Mouse (Mus musculus) splenic B cell, adult 2 months (primary cell): ENCODE measurements around the gene 2210011C24Rik.
"Not testable (repeated sequence)": the region's sequence is repeated elsewhere in the genome, so short reads cannot be mapped to it uniquely, and the experiment has no call there.

Source experiments
- DNase-seq: peaks from one replicate; pipeline ENCODE4 v3.0.0-alpha.2; 2011; ENCODE audit warnings: low read depth, low spot score
- H3K27me3 ChIP-seq: 2 replicates; pipeline ENCODE4 v1.6.1; 2012; ENCODE audit warnings: mild to moderate bottlenecking, low read length, moderate library complexity, mixed read lengths; ENCODE audit not compliant: control insufficient read depth, poor library complexity, insufficient read depth, severe bottlenecking
- H3K36me3 ChIP-seq: 2 replicates; pipeline ENCODE4 v1.6.1; 2012; ENCODE audit warnings: mild to moderate bottlenecking, low read length, moderate library complexity, mixed read lengths; ENCODE audit not compliant: control insufficient read depth, poor library complexity, insufficient read depth, severe bottlenecking

The 2210011C24Rik gene

DNA sequence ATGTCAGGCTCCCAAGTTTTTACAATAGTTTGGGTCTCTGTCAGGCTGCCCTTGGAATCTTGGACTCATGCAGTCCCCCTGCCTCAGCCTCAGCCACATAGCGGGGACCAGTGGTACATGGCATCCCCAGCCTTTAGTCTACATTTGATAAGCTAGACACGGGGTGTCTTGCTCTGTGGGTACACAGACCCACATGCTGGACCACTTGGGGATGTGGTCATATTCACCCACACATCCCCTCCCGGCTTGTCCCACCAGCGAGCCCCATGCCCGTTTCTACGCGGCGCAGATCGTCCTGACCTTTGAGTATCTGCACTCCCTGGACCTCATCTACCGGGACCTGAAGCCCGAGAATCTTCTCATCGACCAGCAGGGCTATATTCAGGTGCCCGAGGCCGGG is 21.8 kb downstream of the 2210011C24Rik start:
- no peak for DNase-seq
- H3K36me3 ChIP-seq = peaks cover 10% of the 10 kb centered on the region; the same call in 1 of the 2 replicates
- no peaks in the 10 kb centered on the region for H3K27me3 ChIP-seq

DNA sequence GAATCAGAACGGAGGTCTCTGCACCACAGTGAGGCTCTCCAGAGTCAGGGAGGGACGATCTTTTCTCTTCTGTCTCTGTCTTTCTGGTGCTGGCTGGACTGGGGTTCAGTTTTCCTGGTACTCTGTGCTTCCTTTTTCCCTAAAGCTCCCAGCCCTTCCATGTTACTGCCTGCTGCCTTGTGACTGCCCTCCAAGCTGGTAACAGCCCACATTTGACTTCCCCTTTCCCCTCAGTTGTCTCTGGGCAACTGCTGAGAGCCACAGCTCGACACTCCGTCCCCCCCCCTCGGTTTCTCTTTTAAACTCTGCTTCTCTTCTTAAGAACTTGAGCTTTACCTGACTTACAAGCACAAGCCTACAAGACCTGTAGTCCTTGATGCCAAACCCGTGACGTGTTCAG is 22.7 kb downstream of the 2210011C24Rik start:
- peaks cover 12% of the 10 kb centered on the region; the same call in 1 of the 2 replicates for H3K36me3 ChIP-seq
- no peaks in the 10 kb centered on the region for H3K27me3 ChIP-seq
- peak; percentile 21 for DNase-seq

DNA sequence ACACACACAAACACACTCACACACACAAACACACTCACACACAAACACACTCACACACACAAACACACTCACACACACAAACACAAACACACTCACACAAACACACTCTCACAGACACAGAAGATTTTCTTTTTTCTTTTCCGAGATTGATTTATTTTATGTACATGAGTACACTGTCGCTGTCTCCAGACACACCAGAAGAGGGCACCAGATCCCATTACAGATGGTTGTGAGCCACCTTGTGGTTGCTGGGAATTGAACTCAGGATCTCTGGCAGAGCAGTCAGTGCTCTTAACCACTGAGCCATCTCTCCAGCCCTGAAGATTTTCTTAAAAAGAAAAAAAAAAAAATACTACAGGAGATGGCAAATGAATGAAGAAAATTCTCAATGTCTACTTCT is 28.7 kb downstream of the 2210011C24Rik start:
- not testable (repeated sequence) for H3K36me3 ChIP-seq, DNase-seq, H3K27me3 ChIP-seq

DNA sequence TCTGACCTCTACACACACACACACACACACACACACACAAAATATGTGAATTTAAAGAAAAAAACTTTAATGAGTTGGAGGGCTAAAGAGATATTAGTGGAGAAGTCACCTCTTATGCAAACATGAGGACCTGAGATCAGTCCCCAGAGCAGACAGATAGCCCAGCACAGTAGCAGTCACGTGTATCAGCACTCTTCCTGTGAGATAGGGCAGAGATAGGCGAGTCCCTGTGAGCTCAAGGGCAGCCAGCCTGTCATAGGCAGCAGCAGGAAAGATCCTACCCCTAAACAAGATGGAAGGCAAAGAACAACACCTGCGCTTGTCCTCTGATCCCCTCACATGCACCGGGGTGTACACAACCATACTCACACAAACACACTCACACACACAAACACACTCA is 29.5 kb downstream of the 2210011C24Rik start:
- no peak for DNase-seq
- Histone ChIP-seq H3K27me3 (no peaks in the 10 kb centered on the region), H3K36me3 (peaks cover 8% of the 10 kb centered on the region; the same call in 1 of the 2 replicates)

DNA sequence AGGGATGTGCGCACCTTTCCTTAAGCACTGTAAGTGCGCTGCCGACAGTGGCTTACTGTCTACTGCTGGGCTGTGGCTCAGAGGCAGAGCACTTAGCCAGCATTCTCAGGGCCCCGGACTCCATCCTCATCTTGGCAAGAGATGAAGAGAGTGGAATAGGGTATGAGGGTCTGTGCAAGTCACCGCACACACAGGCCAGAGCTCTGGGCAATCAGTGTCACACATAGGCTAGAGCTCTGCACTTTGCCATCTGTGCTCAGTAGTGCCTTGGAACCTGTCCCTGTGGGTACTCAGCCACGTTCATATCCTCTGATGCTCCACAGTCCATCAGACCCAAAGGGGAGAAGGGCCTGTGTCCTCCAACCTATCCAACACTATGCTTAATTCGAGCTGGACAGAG is 30.4 kb downstream of the 2210011C24Rik start:
- H3K36me3 ChIP-seq = peaks cover 6% of the 10 kb centered on the region; the same call in 1 of the 2 replicates
- no peak for DNase-seq
- no peaks in the 10 kb centered on the region for H3K27me3 ChIP-seq

DNA sequence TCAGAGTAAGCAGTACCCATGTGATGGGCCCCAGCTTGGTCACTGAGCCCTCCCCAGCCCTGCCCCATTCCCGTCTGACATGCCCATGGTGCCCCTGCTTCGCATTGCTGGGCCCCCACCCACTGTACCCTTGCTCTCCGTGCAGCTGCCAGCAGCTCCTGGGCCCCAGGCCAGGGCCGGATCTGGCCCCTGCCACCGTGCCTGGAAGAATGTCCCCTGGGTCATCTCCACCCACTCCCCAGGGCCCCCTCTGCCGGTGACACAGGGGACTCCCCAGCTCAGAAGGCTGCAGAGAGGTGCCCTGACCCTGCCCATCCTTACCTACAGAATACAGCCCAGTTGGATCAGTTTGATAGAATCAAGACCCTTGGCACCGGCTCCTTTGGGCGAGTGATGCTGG is 31.1 kb downstream of the 2210011C24Rik start:
- peaks cover 2% of the 10 kb centered on the region; the same call in 1 of the 2 replicates for H3K36me3 ChIP-seq
- DNase-seq = no peak
- H3K27me3 ChIP-seq = no peaks in the 10 kb centered on the region

DNA sequence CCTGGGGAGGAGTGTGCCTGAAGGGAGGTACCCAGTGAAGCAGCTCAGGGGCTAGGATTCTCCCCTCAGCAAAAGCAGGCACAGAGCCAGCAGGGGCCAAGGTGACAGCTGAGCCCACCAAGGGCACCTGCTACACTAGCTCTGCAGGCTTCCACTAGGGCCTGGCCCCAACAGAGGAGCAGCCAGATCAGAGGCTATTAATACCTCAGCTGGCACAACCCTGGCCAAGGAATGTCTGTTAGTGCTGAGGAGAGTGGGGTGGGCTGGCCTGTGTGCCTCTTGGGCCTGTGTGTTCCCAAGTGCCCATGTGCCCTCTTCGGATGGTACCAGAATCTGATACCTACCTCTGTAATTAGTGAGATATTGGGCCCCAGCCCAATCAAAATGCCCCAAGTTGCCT is 31.7 kb downstream of the 2210011C24Rik start:
- no peaks in the 10 kb centered on the region for H3K27me3 ChIP-seq
- DNase-seq = no peak
- H3K36me3 ChIP-seq = 0 out of 2 replicates have a peak, but pooled peaks cover 2% of the 10 kb centered on the region

DNA sequence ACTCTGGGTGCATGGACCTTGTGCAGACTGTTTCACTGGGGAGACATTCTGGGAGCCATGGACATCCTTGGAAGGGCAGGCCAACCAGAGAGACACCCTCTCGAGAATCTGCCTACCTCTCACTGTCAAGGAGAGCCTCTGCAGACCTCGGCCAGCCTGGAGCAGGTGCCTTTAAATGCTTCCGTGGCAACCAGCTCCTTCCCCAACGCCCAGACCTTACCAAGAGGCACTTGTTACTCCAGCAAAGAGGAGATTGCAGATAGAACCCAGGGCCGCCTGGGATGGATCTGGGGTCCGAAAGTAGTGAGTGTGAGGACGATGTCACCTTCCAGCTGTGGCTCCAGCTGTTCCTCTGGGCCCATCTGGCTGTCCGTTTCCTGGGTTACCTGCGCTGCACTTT is 33.8 kb downstream of the 2210011C24Rik start:
- Histone ChIP-seq H3K27me3 (no peaks in the 10 kb centered on the region), H3K36me3 (no peaks in the 10 kb centered on the region)
- no peak for DNase-seq

DNA sequence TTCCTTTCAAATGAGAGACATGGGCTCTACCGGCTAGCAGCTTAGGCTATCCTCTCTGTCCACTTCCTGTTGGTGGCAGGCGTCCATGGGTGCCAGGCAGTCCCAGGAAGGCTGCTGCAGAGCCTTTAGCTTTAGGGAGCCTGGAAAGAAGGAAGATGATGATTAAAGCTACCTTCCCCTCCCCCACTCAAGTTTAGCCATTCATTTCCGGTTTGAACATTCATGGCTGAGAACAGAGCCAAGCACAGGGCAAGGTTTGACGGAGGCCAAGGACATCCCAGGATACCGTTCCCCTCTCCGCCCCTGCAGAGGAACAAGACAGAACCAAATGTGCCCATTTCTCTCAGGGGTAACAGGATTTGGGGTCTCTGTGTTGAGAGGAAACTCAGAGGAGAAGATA is 34.3 kb downstream of the 2210011C24Rik start:
- DNase-seq = no peak
- Histone ChIP-seq H3K36me3 (no peaks in the 10 kb centered on the region), H3K27me3 (no peaks in the 10 kb centered on the region)

DNA sequence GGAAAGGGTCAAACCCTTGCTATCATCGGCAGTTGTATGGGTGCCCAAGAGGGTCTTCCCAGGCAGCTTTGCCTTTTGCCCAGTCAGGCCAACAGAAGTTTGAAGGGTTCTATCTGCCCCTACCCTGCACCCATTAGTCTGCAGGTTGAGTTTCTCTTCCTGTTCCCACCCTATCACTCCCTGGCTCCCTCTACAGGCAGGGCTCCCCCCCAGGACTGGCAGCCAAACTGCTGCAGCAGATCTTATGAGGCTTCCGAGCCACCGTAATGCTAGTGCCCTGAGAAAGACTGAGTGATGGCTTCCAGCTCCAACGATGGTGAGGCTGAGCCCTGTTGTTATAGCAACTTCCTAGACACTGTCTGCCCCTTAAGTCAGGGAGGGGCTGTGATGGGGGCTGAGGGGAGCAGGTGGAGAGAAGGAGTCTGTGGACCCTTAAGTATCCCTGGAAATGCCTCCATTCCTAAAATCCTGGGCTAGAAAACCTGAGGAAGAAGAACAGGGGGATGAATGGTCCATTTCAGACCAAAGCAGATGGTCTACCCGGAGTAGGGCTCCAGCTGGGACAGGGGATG is 35.1 kb downstream of the 2210011C24Rik start:
- no peaks in the 10 kb centered on the region for H3K36me3 ChIP-seq
- peak; percentile 43 for DNase-seq
- no peaks in the 10 kb centered on the region for H3K27me3 ChIP-seq

DNA sequence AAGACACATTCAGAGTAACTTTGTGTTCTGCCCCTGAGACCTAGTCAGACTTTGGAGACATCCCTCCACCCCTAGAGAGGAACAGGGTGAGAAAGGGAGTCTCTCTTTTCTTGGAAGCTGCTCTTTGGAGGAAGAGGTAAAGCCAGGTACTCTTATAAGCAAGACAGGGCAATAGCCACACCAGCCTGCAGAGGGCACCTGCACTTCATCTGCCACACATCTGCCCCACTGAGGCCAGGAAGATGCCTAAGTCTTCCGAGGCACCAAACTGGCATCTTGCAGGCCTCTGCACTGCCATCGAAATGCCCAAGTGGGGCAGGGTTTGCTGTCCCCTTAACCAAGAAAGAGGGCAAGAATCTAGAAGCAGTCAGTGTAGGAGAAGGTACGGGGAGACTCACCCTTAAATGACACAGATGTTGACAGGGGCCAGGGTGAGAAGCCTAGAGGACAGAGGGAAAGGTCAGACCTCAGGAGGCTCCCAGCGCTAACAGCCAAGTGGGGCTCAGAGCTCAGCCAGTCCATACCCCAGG is 35.8 kb downstream of the 2210011C24Rik start:
- DNase-seq = peak; percentile 65
- no peaks in the 10 kb centered on the region for H3K27me3 ChIP-seq

DNA sequence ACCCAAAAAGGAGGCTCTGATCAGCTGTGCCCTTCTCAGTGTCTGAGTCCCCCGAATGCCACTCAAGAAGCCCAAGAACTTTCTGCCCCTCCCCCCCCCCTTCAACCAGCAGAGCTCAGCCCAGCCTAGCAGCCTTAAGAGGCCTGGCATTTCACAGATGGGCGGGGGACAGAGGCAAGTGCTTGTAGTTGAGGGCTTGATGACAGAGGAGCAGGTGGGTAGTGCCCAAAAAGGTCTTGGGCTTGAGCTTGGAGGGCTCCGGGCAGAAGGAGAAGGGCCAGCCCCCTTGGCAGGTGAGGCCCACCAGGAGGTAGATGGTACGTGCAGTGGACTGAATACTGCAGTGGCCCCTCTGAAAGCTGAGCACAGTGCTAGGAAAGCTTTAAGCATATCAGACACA is 37.5 kb downstream of the 2210011C24Rik start:
- DNase-seq = no peak
- H3K36me3 ChIP-seq = no peaks in the 10 kb centered on the region
- no peaks in the 10 kb centered on the region for H3K27me3 ChIP-seq

More for the DNA sequence above, 35.8 kb downstream of the 2210011C24Rik start:
- H3K36me3 ChIP-seq = no peaks in the 10 kb centered on the region

DNA sequence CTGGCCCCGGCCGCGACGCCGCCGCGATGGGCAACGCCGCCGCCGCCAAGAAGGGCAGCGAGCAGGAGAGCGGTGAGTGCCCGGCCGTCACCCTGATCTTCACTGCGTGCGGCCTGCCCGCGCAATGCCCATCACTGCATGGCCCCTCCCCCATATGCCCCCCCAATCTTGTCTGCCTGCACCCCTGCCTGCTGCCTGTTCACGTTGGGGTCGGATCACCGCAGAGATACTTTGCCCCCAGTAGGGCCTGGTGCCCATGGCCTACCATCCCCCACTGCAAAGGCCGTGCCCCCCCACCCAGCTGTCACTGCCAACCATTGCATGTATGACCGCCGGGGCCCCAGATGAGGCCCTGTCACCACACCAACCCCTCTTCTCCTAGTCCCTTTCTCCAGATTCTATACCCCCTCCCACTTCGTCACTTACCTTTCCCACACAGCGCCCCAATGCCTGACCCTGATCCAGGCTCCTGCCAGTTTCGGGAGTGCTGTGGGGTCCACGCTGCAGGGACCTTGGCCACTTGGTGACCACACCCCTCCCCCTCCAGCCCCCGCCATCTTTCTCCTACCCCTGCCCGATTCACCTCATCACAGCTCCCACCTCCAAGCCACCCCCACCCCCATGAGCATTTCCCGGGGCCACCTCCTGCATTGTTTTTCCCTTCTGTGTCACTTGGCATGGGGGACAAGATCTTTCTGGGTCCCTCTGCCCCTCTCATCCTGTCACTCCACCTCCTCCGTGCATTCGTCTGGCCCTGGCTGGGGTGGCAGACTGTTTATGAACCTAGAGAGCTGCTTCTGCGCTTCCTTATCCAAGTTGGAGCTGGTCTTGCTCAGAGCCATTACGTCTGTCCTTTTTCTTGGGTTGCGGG is 38.6 kb downstream of the 2210011C24Rik start:
- no peaks in the 10 kb centered on the region for H3K27me3 ChIP-seq
- no peaks in the 10 kb centered on the region for H3K36me3 ChIP-seq
- DNase-seq = peak; percentile 37

DNA sequence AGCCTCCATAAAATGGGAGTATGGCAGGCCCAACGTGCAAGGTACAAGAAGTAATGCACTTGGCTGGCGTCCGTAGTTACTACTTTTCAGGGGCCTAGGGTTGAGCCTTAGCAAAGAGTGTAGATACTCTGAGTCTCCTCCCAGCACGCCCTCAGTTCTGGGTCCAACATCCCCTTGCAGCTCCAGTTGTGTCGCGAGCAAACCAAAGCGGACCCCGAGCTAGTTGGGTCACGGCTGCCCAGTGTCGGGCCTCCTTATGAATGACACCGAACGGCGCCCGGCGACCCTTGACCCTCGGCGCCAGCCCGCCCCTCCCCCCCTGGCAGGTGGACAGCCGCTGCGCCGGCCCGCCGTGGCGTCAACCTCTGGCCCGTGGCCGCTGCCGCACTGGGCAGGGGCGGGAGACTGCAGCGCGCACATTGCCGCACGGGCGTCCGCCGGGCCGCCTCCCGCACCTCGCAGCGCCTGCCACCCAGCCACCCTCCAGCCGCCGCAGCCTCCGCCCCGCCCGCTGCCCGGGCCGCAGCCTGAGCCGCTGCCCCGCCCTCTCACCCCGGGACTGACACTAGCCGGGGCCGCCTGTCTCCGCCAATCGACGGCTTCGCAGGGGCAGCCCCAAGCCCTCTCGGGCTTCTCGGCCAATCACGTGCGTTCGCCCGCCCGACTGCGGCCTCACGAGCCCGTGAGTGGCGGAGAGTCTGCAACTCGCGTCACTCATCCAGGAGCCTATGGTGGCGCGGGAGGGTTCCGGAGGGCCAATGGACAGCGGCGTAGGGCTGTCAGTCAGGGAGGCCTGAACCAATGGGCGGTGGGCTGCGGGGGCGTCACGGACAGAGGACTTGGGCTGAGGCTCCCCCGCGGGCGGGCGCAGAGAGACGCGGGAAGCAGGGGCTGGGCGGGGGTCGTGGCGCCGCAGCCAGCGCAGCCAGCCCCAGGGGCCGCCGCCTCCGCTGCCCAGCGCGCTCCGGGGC is 39.5 kb downstream of the 2210011C24Rik start, which contains the start of gene Prkaca:
Prkaca (plus strand) TSS at position 844 of the 971 bp plus-strand sequence.
- no peaks in the 10 kb centered on the region for H3K36me3 ChIP-seq
- no peaks in the 10 kb centered on the region for H3K27me3 ChIP-seq
- DNase-seq = peak; percentile 98
